Mouse (Mus musculus): ENCODE results near the gene Gm10300. TPM values are rescaled to one million over a fixed set of nuclear protein-coding genes. Genes with fewer than 3 reads are reported as not detected.

Gene Gm10300
- total RNA-seq, 2 experiments from 2014 or later = 0.18 TPM; not detected in 1

DNA sequence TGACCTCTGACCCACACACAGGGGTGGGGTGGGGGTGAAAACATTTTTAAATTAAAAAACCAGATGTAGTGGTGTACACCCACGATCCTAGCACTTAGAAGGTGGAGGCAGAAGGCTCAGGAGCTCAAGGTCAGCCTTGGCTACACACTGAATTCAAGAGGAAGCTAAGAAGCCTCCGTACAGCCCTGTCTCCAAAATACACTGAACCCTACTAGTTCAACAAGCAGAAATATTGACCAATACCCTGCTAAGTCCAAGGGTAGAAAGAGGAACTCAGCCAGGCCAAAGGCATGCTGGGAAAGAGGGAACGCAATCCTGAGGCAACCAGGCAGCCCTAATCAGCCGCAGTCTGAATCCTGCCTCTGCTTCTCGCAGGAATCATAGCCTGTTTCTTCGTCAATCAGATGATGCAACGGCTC is 3.8 kb downstream of the Gm10300 start:
- DNase-seq = no peak

DNA sequence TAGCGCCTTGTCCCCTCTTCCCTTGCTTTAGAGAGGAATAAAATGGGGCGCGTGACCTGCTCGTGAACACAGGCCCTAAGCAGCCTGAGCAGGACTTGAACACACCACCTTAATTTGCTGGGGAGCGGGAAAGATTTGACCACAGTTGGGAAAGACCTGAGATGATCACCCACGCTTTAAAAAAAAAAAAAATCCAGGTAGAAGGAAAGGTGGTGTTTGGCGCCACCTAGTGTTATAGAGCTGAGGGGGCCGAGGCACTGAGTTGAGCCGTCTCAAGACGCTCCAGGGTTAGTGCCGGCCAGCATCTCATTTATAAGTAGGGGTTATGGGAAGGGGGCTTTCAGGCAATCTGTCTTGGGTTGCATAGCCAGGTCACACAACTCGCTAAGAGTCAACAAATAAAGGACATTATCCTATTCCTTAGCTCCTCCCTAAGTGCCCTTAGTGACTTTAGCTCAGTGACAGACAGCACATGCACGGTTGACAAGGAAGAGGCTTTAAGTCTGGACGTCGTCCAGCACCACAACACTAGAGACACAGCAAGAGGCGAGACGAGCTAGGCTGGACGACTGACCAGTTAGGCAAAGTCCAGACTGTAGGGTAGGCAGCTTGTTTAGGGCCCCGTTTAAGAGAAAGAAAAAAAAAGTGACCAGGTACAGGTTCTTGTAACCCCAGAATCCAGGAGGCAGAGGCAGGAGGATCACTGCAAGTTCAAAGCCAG is 5.2 kb downstream of the Gm10300 start:
- DNase-seq = peak; percentile 68

DNA sequence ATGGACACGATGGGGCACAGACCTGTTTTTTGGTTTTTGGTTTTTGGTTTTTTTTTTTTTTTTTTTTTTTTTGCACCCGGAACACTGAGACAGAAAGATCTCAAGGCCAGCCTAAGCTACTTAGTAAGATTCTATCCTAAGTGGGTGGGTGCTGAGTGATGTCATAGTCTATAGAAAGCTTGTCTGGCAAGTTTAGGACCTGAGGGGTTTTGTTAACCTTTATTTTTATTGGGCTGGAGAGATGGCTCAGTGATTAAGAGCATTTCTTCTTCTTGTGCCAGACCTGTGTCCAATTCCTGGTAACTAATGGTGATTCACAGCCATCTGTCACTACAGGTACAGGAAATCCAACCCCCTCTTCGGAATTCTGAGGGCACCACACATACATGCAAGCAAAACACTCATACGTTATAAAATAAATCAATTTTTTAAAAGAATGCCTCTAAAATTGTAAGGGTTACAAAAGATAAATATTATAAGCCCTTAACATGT is 6.0 kb downstream of the Gm10300 start:
- DNase-seq = no peak

DNA sequence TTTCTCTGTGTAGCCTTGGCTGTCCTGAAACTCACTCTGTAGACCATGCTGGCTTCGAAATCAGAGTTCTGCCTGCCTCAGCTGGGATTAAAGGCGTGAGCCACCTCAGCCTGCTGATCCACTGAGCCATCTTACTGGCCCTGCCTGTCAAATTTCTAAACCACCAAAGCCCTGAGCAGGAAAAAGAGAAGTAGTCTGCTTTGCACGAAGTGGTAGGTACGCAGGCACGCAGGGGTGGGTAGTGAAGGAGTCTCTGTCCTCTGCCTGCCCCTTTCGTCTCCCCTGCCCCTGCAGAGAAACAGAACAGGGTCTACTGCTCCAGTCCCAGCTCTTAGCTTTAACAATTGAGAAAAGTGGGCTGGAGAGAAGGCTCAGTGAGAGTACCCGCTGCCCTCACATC is 10.6 kb downstream of the Gm10300 start:
- no peak for DNase-seq

DNA sequence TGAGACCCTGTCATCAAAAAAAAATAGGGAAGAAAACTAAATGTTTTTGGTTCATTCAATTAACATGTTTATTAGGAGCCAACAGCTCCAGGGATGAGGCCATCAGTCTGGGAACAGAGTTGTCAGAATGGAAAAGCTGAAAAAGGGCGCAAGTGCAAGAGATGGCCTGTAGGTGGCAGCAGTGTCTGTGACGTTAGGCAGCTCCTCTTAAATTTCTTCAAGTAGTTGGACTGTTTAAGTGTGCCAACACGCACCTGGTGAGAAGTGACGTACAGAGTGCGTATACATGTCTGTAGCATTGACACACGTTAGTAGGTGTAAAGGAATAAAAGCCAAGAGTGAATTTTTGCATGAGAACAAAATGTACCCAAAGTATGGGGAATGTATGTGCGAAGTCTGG is 14.4 kb downstream of the Gm10300 start:
- peak; percentile 55 for DNase-seq

DNA sequence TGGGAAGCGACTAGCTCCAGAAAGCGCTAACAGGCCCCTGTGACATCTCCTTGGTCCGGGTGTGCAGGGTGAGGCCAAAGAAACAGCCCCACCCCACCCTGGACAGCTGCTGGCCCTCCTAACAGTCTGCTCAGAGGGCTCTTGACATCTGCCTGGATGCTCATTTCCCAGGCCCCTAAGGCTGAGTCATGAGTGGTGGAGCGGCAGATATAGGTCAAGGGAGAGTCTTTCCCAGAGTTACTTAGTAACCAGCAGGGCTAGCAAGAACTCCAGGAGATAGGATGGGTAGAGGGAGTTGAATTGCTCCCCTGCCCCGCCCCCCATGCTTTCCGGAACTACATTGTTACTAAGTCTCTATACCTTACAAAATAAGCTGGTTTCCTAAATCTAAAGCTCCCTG is 18.6 kb downstream of the Gm10300 start:
- no peak for DNase-seq

DNA sequence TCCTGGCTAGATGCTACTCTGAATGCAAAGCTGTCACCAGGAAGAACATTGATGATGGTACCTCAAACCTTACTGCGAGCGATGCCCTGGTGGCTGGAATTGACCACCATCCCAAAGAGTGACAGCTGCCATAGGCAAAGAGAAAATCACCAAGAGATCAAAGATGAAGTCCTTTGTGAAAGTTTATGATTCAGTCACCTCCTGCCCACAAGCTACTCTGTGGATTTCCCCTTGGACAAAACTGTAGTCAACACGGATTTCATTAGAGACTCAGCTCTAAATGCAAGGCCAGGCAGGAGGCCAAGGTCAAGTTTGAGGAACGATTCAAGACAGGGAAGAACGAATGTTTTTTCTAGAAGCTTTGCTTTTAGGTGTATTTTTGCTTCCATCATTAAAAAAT is 19.4 kb downstream of the Gm10300 start:
- no peak for DNase-seq

DNA sequence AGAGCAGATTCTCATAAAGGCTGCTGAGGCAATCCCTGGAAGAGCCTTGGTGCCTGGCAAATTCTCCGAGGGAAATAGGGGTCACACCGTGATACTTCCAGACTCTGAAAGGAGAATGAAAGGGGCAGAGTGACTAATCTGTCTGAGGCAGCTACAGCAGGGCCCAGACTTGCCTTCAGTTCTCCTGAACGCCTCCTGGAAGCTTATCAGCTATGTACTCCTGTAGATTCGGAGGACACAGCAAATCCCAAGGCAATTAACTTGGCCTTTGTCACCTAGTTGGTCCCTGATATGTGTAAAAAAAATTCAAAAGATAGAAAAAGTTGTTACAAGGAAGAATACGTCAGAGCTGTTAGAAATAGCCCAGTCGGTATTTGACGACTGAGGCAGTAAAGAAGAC is 20.5 kb downstream of the Gm10300 start:
- no peak for DNase-seq

DNA sequence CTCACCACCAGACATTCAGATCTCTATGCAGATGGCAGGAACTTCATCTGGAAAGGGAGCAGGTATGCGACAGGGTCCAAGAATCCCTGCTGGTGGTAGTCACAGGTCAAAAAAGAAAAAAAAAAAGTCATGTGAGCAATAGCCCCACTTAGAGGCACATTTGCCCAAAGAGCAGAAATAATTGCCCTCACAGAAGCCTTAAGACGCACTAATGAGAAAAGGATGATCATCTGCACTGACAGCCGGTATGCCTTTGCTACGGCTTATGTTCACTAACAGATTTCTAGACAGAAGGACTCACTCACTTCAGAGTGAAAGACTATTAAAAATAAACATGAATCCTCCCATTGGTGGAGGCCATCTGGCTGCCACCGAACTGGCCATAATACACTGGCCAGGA is 25.1 kb downstream of the Gm10300 start:
- DNase-seq = no peak

DNA sequence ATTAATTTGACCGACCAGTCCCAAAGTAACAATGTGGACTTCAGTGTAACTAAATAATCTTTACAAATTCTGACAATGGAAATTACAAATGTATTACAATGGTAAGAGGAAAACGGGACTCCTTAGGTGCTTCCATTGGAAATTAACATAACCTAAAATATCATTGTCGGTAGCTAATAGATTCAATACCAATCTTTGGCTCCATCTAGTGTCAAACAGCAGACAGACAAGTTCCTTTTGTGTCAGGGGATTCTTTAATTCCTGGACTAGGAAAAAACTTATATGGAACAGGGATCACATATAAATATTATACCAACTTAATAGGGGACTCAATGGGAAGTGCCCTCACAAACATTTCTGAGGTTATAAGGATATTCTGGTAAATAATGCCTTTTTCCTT is 26.7 kb downstream of the Gm10300 start:
- DNase-seq = no peak

DNA sequence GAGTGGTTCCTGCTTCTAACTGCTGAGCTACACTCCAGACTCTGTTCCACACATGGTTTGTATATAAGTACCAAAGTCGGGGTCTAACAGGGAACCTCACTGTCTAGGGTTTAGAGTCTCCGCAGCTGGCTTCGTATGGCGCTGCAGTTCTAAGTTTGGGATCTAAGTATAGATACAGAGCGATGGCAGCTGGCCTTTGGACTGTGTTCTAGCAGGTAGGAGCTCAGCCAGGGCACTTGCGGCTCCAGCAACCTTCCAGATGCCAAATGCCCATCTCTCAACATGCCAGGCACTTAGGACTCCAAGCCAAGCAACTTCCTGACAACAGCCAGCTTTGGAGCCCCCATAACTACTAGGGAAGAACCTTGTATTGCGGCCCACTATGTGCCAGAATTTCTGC is 33.7 kb downstream of the Gm10300 start:
- no peak for DNase-seq

DNA sequence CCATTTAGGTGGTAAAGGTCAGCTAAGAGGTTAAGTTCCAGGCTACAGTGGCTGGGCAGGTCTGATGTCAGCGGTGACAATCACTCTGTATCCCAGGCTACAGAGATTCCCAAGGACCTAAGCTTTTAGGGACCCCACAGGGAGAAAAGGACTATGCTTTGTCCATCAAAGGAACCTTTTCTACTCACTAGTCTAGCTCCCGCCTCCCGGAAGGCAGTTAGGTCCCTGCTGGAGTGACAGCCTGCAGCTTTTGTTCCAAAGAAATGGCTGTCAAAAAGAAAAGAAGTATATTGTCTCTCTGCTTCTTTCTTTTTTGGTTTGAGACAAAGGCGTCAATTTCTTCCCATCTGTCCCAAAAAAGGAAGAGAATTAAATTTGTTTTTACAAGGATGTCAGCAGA is 36.7 kb downstream of the Gm10300 start:
- DNase-seq = no peak

DNA sequence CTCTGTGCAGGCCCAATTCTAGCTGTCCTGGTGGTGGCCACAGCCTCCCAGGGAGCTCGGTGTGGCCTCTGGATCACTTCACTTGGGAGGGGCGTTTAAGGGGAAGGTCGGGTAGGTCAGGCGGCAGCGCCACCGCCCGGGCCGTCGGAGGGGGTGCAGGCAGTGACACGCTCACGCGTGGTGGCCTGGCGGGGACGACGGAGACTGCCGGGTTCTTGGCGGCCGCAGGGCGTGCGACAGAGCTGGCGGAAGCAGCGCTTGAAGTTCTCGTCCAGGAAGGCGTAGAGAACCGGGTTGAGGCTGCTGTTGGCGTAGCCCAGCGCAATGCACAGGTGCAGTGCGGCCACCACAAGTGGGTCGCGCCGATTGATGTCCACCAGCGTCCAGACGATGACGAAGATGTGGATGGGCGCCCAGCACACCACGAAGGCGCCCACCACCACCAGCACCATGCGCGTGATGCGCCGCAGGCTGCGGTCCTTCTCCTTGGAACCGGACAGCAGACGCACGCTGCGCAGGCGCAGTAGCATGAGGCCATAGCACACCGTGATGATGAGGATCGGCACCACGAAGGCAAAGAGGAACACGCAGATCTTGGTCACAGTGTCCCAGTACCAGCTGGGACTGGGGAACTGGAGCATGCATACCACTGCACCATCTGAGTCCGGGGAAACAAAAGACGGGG is 39.1 kb downstream of the Gm10300 start:
- DNase-seq = no peak

DNA sequence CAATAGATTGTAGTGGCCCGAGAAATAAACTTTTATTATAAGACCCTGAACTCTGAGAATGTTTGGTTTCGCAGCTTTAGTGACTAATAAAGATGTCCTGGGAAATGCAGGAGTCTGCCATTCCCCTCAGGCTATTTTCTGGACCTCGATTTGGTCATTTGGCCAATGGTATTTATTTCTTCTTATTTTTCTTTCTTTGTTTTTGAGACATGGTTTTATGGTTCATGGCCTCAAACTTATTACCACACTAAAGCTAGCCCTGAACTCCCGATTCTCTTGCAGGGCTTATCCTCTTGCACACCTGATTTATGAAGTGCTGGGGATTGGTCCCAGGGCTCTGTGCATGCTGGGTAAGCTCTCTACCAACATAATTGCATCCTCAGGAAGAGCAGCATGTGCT is 41.8 kb downstream of the Gm10300 start:
- no peak for DNase-seq

DNA sequence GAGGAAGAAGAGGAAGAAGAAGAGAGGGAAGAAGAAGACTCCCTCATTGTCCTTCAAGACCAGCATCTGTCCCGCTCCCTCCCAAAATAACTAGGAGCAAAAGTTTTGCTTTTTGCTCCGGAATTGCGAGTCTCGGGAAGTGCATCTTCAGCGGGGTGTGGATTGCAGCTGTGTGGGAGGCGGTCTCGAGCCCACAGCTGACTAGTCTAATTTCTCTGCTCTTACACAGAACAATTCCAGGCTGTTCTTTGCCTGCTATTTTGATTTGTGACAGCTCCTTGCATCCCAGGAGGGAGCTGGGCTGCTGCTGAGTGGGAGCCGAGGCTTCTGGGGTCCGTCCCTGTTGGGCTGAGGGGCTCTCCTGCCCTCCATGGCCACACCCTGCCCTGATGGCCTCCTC is 45.1 kb downstream of the Gm10300 start:
- no peak for DNase-seq

DNA sequence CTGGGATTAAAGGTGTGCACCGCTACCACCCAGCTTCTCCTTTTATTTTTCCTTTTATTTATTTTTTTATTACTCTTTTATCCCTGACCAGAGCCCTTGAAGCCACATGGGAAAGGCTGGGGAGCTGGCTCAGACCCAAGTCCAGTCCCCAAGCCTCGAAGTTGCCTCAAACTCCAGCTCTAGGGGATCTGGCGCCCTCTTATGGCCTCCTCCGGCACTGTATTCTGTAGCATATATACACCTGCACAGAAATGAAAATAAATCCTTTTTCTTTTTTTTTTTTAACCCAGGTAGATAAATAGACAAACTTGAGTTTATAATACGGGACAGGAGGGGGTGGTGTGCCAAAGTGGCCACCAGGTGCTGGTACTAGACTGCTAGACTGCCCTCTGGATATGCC is 47.2 kb downstream of the Gm10300 start:
- no peak for DNase-seq

DNA sequence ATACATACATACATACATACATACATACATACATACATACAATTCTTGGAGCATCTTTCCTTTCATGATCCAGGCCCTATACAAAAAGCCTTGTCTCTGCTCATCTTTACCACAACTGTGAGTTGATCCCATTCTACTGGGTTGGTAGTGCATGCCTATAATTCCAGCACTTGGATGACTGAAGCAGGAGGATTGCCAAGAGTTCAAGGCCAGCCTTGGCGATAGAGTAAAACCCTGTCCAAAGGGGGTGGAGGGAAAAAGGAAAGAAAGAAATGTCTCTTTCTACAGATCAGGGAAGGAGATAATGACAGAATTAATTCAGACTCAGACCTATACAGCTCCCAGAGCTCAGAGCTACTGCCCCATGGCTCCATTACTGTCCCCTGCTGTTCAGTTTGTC is 48.7 kb downstream of the Gm10300 start:
- no peak for DNase-seq

Other genes with a start within 250 kb of the Gm10300 start
- gene Ptpru, start 236.4 kb upstream of the Gm10300 start, total RNA-seq (2021) = 1 to 10 TPM; 1.3 to 1.8 TPM
- gene Mecr, start 231.2 kb upstream of the Gm10300 start, total RNA-seq (2021) = 10 to 100 TPM; 19.0 to 22.4 TPM
- 10 to 100 TPM; 43.0 to 57.9 TPM for gene Srsf4, start 201.1 kb upstream of the Gm10300 start, total RNA-seq (2021)
- gene Tmem200b, start 152.9 kb upstream of the Gm10300 start, total RNA-seq (2021) = 1 to 10 TPM; 6.3 to 7.1 TPM
- 10 to 100 TPM; 51.7 to 54.5 TPM for gene Epb41, start 624 bp downstream of the Gm10300 start, total RNA-seq (2021)
- gene Oprd1, start 69.8 kb downstream of the Gm10300 start, total RNA-seq (2021) = not detected
- 10 to 100 TPM; 31.9 to 36.0 TPM for gene Ythdf2, start 137.6 kb downstream of the Gm10300 start, total RNA-seq (2021)
- gene Gmeb1, start 186.9 kb downstream of the Gm10300 start, total RNA-seq (2021) = 10 to 100 TPM; 11.2 to 12.3 TPM
- 10 to 100 TPM; 22.9 to 25.7 TPM for gene Taf12, start 199.7 kb downstream of the Gm10300 start, total RNA-seq (2021)
- gene Rab42, start 228.7 kb downstream of the Gm10300 start, total RNA-seq (2021) = under 1 TPM; 0.72 to 0.87 TPM